22 mouse cellular contexts compared by ENCODE assay signal in the genomic region with DNA sequence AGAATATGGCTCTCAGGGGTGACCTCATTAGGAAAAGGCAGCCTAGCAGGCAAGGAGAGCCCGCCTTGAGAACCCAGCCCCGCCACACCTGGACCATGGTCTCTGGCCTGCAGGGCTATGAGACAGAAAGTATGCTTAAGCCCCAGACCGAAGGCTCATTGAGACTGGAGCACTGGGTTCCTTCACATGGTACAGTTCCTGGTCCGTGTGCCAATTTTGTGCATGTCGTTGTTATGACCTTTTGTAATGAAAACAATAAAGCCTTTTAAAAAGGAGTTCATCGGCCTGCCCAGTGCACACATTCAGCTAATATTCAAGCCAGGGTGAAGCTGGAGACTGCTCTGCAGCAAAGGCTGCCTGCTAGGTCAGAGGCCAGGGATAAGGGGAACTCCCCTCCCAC.
DNase-seq lines count a peak whose midpoint lies in the region; ATAC-seq and TF ChIP-seq lines count a peak whose summit lies in the region.
"Had no signal": no experiment of that assay in that cellular context is flagged by ENCODE, and none has a peak within 500 bp of the region (broad histone marks: within the 10 kb centered on the region; RNA-seq: fewer than 3 reads in every experiment).

No protein-coding gene starts in this region.

- H3K36me3 ChIP-seq in midbrain, embryonic 11.5 days (ENCODE audit: control insufficient read depth, insufficient read depth, low read length): no peaks in the 10 kb centered on the region
- H3K36me3 ChIP-seq in midbrain, embryonic 14.5 days (ENCODE audit: control insufficient read depth, insufficient read depth, low read length): no peaks in the 10 kb centered on the region
- H3K36me3 ChIP-seq in liver, embryonic 13.5 days: no peaks in the 10 kb centered on the region
- H3K36me3 ChIP-seq in stomach, postnatal 0 days (ENCODE audit: control insufficient read depth, insufficient read depth, low read length): no peaks in the 10 kb centered on the region
- H3K36me3 ChIP-seq: midbrain, embryonic 12.5 days; neural tube, embryonic 12.5 days had no signal

- TF ChIP-seq EP300 in stomach, postnatal 0 days (optimal IDR thresholded peaks at IDR 0.05): no peak

- peak; percentile 57 for DNase-seq in midbrain, embryonic 11.5 days (ENCODE audit: low spot score, missing footprints)
- DNase-seq in midbrain, embryonic 14.5 days: no peak
- peak; percentile 70 for DNase-seq in large intestine, adult 2 months (ENCODE audit: low read depth, low spot score)
- DNase-seq in liver, embryonic 13.5 days: no peak
- DNase-seq in stomach, postnatal 0 days (ENCODE audit: low spot score): peak; percentile 77
- DNase-seq in embryo, embryonic 11 days: no peak
- no peak for DNase-seq in cerebellum, postnatal 25 days
- DNase-seq in right cerebral cortex, postnatal 10 days (ENCODE audit: low spot score in 2 of 2): no peak
- DNase-seq: adrenal gland, adult 8-10 months; cerebellum, adult 11-12 months; cerebellum, postnatal 10 days; gastrocnemius, adult 2 months; kidney, adult 18-20 months; kidney, postnatal 4 days; retina, postnatal 1 day; thymus, adult 2 months had no signal

- 84% methylated on average over 6 of the region's 6 CpGs for WGBS in midbrain, embryonic 11.5 days
- whole genome bisulfite sequencing in midbrain, embryonic 14.5 days: 83% methylated on average over 6 of the region's 6 CpGs
- WGBS in large intestine, adult 2 months: 27% methylated on average over 6 of the region's 6 CpGs
- WGBS in liver, embryonic 13.5 days (ENCODE audit: insufficient replicate concordance): 67% methylated on average over 6 of the region's 6 CpGs
- WGBS in stomach, postnatal 0 days: 57% methylated on average over 6 of the region's 6 CpGs

- no peaks in the 10 kb centered on the region for H3K27me3 ChIP-seq in midbrain, embryonic 11.5 days (ENCODE audit: control insufficient read depth, insufficient read depth, low read length)
- no peaks in the 10 kb centered on the region for H3K27me3 ChIP-seq in midbrain, embryonic 14.5 days (ENCODE audit: control insufficient read depth, insufficient read depth, low read length)
- no peaks in the 10 kb centered on the region for H3K27me3 ChIP-seq in liver, embryonic 13.5 days
- H3K27me3 ChIP-seq in stomach, postnatal 0 days (ENCODE audit: control insufficient read depth, insufficient read depth, low read length): no peaks in the 10 kb centered on the region
- H3K27me3 ChIP-seq: forebrain, embryonic 13.5 days; midbrain, embryonic 12.5 days; neural tube, embryonic 12.5 days had no signal

- no peak overlapping the region for H3K4me2 ChIP-seq in midbrain, embryonic 11.5 days
- no peak overlapping the region for H3K4me2 ChIP-seq in midbrain, embryonic 14.5 days (ENCODE audit: low read length)
- H3K4me2 ChIP-seq in liver, embryonic 13.5 days: no peak overlapping the region
- no peak overlapping the region for H3K4me2 ChIP-seq in stomach, postnatal 0 days (replicated peaks; ENCODE audit: low read depth)
- H3K4me2 ChIP-seq: forebrain, embryonic 13.5 days; heart, embryonic 11.5 days; midbrain, embryonic 12.5 days; neural tube, embryonic 12.5 days had no signal

- H3K9ac ChIP-seq in midbrain, embryonic 11.5 days (ENCODE audit: low read length): no peak overlapping the region
- no peak overlapping the region for H3K9ac ChIP-seq in midbrain, embryonic 14.5 days (replicated peaks; ENCODE audit: low read length)
- no peak overlapping the region for H3K9ac ChIP-seq in liver, embryonic 13.5 days
- H3K9ac ChIP-seq in stomach, postnatal 0 days (ENCODE audit: low read length): no peak overlapping the region
- H3K9ac ChIP-seq: forebrain, embryonic 13.5 days; midbrain, embryonic 12.5 days; neural tube, embryonic 12.5 days had no signal

- H3K9me3 ChIP-seq in midbrain, embryonic 11.5 days (ENCODE audit: control insufficient read depth, low read length): no peaks in the 10 kb centered on the region
- no peaks in the 10 kb centered on the region for H3K9me3 ChIP-seq in midbrain, embryonic 14.5 days (ENCODE audit: control insufficient read depth, low read length)
- H3K9me3 ChIP-seq in liver, embryonic 13.5 days (replicated peaks): no peaks in the 10 kb centered on the region
- H3K9me3 ChIP-seq in stomach, postnatal 0 days (ENCODE audit: control insufficient read depth, low read length): no peaks in the 10 kb centered on the region
- H3K9me3 ChIP-seq: forebrain, embryonic 13.5 days; midbrain, embryonic 12.5 days; neural tube, embryonic 12.5 days had no signal

- no peak for ATAC-seq in midbrain, embryonic 11.5 days (ENCODE audit: low FRiP score)
- no peak for ATAC-seq in midbrain, embryonic 14.5 days (ENCODE audit: low FRiP score, low TSS enrichment)
- ATAC-seq in liver, embryonic 13.5 days (ENCODE audit: low read depth): no peak
- peak; percentile 81 for ATAC-seq in stomach, postnatal 0 days (ENCODE audit: low FRiP score, low TSS enrichment)
- ATAC-seq: forebrain, embryonic 13.5 days; hindbrain, postnatal 0 days had no signal

- H3K4me1 ChIP-seq in midbrain, embryonic 11.5 days (ENCODE audit: control insufficient read depth, insufficient read depth, low read length): no peaks in the 10 kb centered on the region
- H3K4me1 ChIP-seq in midbrain, embryonic 14.5 days (ENCODE audit: control insufficient read depth, insufficient read depth, low read length): no peaks in the 10 kb centered on the region
- H3K4me1 ChIP-seq in liver, embryonic 13.5 days (replicated peaks): peaks cover 20% of the 10 kb centered on the region
- no peaks in the 10 kb centered on the region; the same call in 1 of the 2 replicates for H3K4me1 ChIP-seq in stomach, postnatal 0 days (replicated peaks; ENCODE audit: control insufficient read depth, insufficient read depth)
- H3K4me1 ChIP-seq: neural tube, embryonic 12.5 days had no signal

- no peak overlapping the region for H3K27ac ChIP-seq in midbrain, embryonic 11.5 days (ENCODE audit: low read depth, low read length)
- no peak overlapping the region for H3K27ac ChIP-seq in midbrain, embryonic 14.5 days (replicated peaks; ENCODE audit: low read depth, low read length)
- H3K27ac ChIP-seq in liver, embryonic 13.5 days: peak overlapping the region; percentile 34
- peak overlapping the region; percentile 75 for H3K27ac ChIP-seq in stomach, postnatal 0 days (replicated peaks)
- H3K27ac ChIP-seq: forebrain, embryonic 13.5 days; gastrocnemius, adult 2 months; hindbrain, postnatal 0 days; left cerebral cortex, adult 2 months; midbrain, embryonic 12.5 days; neural tube, embryonic 12.5 days had no signal

- H3K4me3 ChIP-seq in midbrain, embryonic 11.5 days (ENCODE audit: low read depth, low read length): no peak overlapping the region
- no peak overlapping the region for H3K4me3 ChIP-seq in midbrain, embryonic 14.5 days (replicated peaks; ENCODE audit: low read depth, low read length)
- no peak overlapping the region for H3K4me3 ChIP-seq in liver, embryonic 13.5 days (replicated peaks)
- H3K4me3 ChIP-seq in stomach, postnatal 0 days (ENCODE audit: low read depth, low read length): no peak overlapping the region
- H3K4me3 ChIP-seq: forebrain, embryonic 13.5 days; gastrocnemius, adult 2 months; left cerebral cortex, adult 2 months; midbrain, embryonic 12.5 days; neural tube, embryonic 12.5 days had no signal

- no peak for TF ChIP-seq CTCF in stomach, postnatal 0 days (IDR thresholded peaks at IDR 0.05; ENCODE audit: low read depth)

Comparison
In these comparisons a context has a peak if more than half of its experiments do, and no peak if none do; other contexts are left out.
1. DNase-seq: peak in midbrain, embryonic 11.5 days (single experiment), large intestine, adult 2 months (single experiment) and stomach, postnatal 0 days (single experiment); none in midbrain, embryonic 14.5 days (single experiment), liver, embryonic 13.5 days (single experiment), embryo, embryonic 11 days (single experiment), cerebellum, postnatal 25 days (0 of 2) and right cerebral cortex, postnatal 10 days (0 of 2).
2. H3K27ac ChIP-seq: peak in liver, embryonic 13.5 days (single experiment) and stomach, postnatal 0 days (single experiment); none in midbrain, embryonic 11.5 days (single experiment) and midbrain, embryonic 14.5 days (single experiment).